Mouse (Mus musculus) c-Kit-positive CD71-negative TER-119-negative erythroid progenitor cells, embryonic 14.5 days (primary cell): ENCODE measurements around the gene Mnd1.

Experiments used
- DNase-seq: peaks from one replicate; pipeline ENCODE4 v3.0.0-alpha.2; 2013; ENCODE audit warnings: low read depth

Mnd1 gene

GRCm38 (mm10) chr3:84155558-84156006, at the start of gene Mnd1:
Mnd1 (minus strand) TSS chr3:84155786.
- DNase-seq: peak; percentile 96

- DNase-seq: no peak
Measured at GRCm38 (mm10) chr3:84204640-84205039, 49.1 kb upstream of the Mnd1 start.

DNA sequence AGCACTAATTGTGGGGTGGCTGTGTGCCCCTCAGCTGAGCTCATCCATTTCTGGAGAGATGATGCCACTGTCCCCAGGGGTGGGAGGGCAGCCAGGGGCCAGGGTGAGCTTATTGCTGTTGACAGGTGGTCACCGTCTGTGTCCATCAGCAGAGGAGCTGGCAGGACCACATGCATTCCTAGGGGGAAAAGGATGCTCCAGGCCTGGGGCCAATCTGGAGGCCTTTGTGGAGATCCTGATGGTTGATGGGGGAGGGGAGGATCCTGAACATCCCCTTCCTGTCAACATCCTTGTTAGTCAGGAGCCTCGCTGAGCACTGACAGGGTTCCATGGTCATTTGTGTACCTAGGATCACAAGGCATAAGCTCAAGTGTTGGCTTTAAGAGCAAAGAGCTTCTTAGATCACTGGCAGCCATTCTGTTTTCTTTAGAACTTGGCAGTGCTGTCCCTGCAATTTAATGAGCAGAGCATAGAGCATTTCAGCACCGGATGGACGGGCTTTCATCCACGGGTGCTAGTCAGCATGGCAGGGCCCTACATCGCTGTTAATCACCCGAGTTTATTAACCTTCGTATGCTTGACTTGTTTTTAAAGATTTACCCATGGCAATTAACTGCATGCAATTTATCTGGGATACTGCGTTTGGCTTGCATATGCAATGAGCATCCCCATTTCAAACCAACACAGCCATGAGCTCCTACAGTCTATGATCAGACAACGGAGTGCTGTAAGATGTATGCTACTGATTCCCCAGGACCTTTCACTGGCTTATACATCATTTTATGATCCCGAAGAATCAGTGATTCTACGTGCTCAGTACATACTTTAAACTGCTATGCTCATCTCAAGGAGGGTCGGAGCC, 45.2 kb upstream of the Mnd1 start:
- no peak for DNase-seq

GRCm38 (mm10) chr3:84199516-84199915, 43.9 kb upstream of the Mnd1 start:
- DNase-seq: no peak

DNA sequence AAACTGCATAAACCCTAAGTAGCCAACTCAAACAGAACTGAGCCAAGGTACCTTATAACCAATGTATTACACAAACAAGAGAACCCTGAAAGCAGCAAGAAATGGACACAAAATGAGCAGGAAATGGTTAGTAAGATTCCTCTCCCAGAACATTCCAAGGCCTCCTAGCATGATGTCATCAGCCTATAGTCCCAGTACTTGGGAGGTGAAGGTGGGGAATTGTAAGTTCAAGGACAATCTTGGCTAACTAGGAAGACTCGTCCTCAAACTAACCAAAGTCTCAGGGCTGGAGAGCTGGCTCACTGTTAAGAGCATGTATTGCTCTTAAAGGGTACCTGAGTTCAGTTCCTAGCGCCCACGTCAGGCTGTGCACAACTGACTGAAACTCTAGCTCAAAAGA, 42.6 kb upstream of the Mnd1 start:
- no peak for DNase-seq

DNA sequence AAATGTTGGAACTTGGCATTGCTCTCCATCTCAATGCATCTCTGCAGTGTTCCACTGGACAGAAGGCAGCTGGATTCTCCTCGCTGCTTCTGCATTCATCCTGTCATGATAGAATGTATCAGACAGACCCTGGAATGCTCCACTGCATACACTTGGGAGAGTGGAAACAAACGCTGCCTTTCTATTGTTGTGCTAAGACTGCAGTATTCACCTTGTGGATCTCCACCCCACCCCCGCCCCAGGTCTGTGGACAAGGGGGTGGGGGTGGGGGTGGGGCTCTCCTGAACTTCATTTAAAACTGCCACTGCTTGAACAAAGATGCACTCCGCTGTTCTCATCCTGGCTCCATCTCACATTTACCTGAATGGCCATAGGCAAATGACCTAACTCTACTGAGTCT, 38.3 kb upstream of the Mnd1 start:
- no peak for DNase-seq

DNA sequence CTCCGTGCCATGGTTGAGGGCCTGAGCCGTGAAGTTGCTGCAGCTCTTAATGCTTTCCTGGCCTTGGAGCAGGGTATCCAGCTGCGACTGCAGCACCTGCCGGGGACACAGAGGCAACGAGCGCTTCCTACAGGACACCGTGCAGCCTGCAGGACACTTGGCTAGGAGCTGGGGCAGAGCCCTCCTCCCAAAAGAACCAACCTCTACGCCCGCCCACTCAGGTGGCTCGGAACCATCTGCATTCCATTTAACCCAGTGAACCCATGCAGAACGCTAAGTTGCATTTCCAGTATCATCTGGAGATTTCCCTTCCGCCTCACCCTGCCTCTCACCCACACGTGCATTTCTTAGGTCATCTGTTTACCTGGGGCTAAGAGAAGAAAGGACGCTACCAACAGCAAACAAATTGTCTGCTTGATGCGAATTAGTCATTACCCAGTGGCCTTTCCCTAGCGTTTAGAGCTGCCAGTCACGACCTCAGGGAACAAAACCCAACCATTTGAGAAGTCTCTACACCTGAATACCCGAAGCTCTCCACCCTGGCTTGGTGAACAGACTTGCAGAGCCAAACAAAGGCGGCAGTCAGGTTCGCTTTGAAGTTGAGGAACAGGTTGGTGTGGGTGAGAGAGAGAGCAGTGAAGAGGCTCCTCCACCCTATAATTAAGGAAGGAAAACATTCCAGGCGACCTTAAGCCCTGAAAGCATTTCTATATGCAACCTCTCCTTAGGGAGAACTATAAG, 35.7 kb upstream of the Mnd1 start:
- DNase-seq: no peak

DNA sequence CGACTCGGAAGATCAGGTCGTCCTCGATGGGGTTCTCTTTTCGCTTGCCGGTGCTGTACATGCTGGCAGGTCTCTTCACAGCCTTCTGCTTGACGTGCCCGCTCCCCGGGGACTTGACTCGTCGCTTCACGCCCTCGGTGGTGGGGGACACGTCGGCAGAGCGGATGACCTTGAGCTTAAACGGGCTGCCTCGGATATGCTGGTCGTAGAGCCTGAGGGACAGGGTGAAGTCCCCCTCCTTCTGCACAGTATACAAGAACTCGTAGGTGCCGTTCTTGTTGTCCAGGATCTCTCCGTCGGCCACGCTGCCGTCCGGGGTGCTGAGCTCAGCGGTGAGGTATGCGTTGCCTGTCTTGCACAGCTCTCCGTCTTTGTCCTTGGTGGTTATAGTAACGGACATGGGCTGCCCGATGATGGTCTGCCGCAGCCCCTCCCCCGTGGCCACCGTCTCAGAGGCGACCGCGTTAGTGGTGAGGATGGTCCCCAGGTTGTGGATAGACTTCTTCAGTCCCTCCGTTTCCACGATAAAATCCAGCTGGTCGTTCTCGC, 35.0 kb upstream of the Mnd1 start:
- peak; percentile 6 for DNase-seq

GRCm38 (mm10) chr3:84189629-84190173, 34.1 kb upstream of the Mnd1 start:
- DNase-seq: no peak

GRCm38 (mm10) chr3:84181717-84182116, 26.1 kb upstream of the Mnd1 start:
- no peak for DNase-seq

- no peak for DNase-seq
Measured at GRCm38 (mm10) chr3:84181102-84181501, 25.5 kb upstream of the Mnd1 start.

GRCm38 (mm10) chr3:84180304-84180703, 24.7 kb upstream of the Mnd1 start:
- DNase-seq: no peak

GRCm38 (mm10) chr3:84177834-84178233, 22.2 kb upstream of the Mnd1 start:
- DNase-seq: no peak

DNA sequence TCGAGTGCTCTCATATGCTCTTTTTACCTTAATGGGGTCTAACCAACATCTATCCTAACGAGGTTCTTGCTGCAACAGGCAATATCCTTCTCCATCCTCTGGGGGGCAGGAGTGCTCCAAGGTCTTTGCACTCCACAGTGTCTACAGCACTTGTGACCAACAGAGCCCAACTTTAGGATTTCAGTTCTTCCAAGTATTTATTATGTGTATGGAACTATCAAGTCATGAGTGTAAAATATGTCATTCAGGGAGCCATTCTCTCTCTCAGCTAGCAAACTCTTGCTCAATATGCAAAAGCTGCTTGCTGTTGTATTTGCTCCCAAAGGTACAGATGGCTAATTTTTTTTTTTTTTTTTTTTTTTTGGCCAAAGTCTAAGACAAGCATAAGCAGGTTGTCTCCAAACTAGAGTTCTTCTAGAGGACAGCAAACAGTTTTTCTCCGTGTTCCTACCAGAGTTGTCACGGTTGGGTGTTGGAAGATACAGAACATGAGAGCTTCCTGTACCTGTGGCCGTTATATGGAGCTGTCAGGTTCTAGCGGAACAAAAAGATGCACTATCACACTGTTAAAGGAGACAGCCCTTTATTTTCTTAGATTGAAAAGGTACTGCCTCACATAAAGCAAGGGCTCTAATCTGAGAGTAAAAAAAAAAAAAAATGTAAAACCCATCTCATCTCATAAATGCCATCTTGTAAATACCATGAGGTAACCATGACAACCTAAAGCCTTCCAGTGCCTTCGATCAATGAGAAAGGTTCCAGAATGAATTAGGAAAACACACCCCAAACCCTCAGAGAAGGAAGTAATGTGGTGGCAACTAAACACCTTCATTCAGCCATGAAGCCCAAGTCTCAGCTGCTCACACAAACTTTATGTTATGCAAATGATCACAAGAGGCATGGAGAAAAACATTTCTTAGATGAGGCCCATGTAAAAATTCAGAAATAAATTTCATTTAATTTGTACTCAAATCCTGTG, 20.0 kb upstream of the Mnd1 start:
- DNase-seq: peak; percentile 68

GRCm38 (mm10) chr3:84173581-84174154, 18.1 kb upstream of the Mnd1 start, which contains the start of gene Gm6525:
Gm6525 (plus strand) TSS chr3:84174104.
- no peak for DNase-seq

DNA sequence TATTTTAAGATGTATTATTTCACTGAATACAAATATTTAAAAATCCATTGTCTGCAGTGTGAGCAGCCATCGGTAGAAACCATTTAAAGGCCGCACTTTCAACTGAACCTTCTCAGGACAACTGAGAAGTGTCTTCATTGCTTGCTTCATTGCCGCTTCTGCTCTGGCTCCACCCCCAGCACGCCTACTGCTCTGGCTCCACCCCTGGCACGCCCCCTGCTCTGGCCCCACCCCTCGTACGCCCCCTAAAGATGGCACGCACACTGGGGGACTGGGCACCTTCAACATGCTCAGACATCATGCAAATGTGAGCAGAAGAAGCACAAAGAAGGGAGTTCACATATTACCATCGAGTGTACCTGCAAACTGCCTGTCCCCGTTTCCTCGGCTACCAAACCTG, 16.8 kb upstream of the Mnd1 start:
- DNase-seq: no peak

- no peak for DNase-seq
Measured at GRCm38 (mm10) chr3:84169393-84170005, 13.9 kb upstream of the Mnd1 start.

DNA sequence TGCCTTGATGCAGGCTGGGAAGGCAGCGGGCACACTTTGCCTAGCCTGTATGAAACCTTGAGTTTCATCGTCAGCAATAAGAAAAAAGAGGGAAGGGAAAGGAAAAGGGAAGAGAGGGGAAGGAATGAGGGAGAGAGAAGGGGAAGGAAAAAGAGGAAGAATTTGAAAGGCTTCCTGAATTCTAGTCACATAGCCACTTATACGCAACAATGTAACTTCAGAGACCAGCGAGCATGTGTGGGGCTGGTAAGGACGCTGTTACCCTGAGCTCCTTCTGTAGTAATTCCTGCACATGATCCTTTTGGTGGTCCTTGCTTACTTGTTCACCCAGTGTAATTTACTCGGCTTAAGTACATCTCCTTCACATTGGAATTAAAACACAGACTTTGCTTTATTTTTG, 13.4 kb upstream of the Mnd1 start:
- DNase-seq: no peak

GRCm38 (mm10) chr3:84166073-84166472, 10.5 kb upstream of the Mnd1 start:
- DNase-seq: no peak

- DNase-seq: no peak
Measured at GRCm38 (mm10) chr3:84165391-84165790, 9.8 kb upstream of the Mnd1 start.
